Mouse (Mus musculus) lung, postnatal 0 days (tissue): ENCODE data around the gene Ctsd.

Source experiments
- CTCF ChIP-seq: IDR thresholded peaks from 2 replicates; pipeline ENCODE4 v1.5.1; 2016; ENCODE audit warnings: antibody characterized with exemption, mild to moderate bottlenecking
- EP300 ChIP-seq: IDR thresholded peaks from 2 replicates; pipeline ENCODE4 v1.6.1; 2016; ENCODE audit warnings: antibody characterized with exemption, mild to moderate bottlenecking, control low read depth

GRCm38 (mm10) chr7:142359129-142359528, 28.7 kb downstream of the Ctsd start:
- TF ChIP-seq CTCF: no peak
- no peak for TF ChIP-seq EP300
